Mouse (Mus musculus) adrenal gland, postnatal 4 days (tissue): ENCODE data around the gene Mme. TPM values are rescaled to one million over a fixed set of nuclear protein-coding genes. Genes with fewer than 3 reads are reported as not detected.

Experiments
- DNase-seq, 2 experiments: peaks; one replicate each; pipeline ENCODE4 v3.0.0; 2021 to 2022; ENCODE audit warnings: low spot score in 2 of 2, mixed read lengths in 2 of 2
- total RNA-seq, 2 experiments: library from RNA; stranded (reverse); gene quantifications; 2 replicates each; pipeline ENCODE4 v1.2.3; 2021

Gene Mme
- total RNA-seq, 2 experiments from 2014 or later: 27.5 to 45.8 TPM

DNA sequence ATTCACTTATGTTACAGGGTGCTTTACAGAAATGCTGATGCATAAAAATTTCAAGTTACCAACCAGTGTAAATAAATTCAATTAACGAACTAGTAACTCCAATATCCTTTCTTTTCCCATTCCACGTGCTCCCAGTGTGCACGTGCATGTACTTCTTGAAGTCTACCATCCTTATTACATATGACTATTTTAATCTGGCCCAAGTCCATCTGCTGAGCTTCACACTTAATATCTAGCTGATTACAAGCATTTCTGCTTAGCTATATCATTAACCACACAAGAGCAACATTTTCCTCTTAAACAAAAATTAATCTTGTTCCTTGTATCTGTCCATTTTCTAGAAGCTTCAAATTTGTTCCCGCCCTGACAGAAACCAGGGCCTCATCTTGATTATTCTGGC is 108.9 kb downstream of the Mme start:
- no peak for DNase-seq

- no peak for DNase-seq
Measured at GRCm38 (mm10) chr3:63350704-63351103, 109.4 kb downstream of the Mme start.

- no peak for DNase-seq
Measured at GRCm38 (mm10) chr3:63351680-63352260, 110.4 kb downstream of the Mme start.

DNA sequence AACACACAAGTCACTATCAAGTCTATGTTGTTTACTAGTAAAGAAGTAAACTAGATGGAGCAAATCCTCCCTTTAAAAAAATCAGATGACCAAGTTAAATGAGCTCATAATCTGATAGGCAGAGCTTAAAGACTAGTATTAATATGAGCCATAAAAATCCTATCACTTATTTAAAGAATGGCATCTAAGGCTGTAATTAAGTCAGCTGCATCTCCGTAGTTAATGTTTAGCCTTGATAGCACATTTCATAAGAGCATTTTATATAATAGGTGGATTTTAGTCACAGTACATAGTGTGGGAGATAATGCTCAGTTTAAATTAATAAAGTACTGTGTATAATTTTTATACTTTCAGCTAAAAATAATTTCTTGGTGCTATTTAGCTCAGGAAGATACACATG is 118.2 kb downstream of the Mme start:
- no peak for DNase-seq

DNA sequence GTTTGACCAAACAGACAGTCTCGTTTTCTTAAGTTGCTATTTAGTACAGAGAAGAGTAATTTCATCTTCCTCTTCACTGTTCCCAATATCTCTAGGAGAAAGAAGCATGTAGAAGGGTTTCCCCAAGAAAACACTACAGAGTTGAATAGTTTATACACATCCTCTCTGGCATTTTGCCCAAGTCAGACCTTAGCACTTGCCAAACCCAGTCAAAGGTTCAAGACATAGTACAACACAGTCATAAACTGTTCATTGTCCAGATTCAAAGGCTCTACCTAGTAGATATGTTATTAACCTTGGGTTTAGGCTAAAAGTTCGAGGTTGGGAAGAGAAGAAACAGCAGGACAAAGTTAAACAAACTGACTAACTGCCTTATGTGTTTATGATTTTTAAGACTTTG is 143.7 kb downstream of the Mme start:
- no peak for DNase-seq

- DNase-seq: no peak
Measured at GRCm38 (mm10) chr3:63390774-63391173, 149.4 kb downstream of the Mme start.

DNA sequence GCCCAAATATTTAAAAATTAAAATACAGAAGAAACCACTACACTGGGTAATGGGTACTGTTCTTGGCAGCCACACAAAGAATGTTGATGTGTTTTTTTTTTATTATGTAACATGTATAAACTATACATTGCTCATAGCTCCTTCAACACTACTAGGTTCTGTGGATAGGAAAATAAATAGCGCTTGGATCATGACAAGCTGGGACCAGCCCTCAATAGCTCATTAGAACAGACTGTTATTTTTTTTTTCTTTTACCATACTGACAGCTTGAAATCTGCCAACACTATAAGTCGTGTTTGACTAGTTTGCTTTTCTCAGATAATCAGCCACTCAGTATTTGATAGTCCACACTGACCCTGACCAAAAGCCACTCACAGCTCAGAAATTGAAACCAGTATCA is 150.0 kb downstream of the Mme start:
- no peak for DNase-seq

- no peak for DNase-seq
Measured at GRCm38 (mm10) chr3:63394424-63394941, 153.1 kb downstream of the Mme start.

DNA sequence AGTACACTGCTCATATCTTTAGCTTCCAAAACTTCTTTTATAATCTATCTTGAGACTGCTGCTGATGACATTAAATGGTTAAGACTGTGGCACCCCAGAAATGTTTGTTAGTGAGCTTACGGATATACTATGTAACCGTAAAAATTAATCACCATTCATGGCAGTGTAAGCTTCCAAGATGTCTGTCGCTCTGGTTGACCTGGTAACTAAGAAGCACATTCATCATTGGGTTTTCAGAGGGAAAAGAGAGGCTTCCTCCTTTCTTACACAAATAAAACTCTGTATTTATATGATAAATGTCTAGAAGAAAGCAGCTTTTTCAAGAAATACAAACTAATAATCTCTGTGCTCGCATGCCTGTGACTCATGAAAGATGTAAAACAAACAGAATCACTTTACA is 156.8 kb downstream of the Mme start:
- DNase-seq: no peak

DNA sequence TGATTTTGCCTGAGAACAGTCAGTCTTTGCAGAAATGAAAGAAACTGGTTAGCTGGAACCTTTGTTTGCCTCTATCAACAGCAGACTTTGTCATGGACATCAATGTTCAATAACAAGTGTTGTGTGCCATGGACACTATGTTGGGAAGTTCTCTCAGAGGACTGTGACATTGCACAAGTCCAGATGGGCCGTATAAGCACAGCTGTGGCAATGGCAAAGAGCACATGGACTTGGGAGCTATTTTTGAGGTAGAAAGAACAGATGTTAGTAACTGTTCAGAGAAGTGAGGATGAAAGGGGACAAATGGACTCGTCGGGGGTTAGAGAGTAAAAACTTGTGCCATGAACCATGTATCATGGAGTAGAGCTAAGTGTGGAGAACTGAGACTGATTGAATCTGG is 165.1 kb downstream of the Mme start:
- DNase-seq: no peak

GRCm38 (mm10) chr3:63411006-63411405 is 169.7 kb downstream of the Mme start:
- no peak for DNase-seq

- no peak for DNase-seq
Measured at GRCm38 (mm10) chr3:63412220-63412937, 171.0 kb downstream of the Mme start.

- no peak for DNase-seq
Measured at GRCm38 (mm10) chr3:63413046-63413911, 171.9 kb downstream of the Mme start.

- no peak for DNase-seq
Measured at GRCm38 (mm10) chr3:63417284-63417683, 175.9 kb downstream of the Mme start.

- DNase-seq: no peak
Measured at GRCm38 (mm10) chr3:63417758-63418157, 176.4 kb downstream of the Mme start.

DNA sequence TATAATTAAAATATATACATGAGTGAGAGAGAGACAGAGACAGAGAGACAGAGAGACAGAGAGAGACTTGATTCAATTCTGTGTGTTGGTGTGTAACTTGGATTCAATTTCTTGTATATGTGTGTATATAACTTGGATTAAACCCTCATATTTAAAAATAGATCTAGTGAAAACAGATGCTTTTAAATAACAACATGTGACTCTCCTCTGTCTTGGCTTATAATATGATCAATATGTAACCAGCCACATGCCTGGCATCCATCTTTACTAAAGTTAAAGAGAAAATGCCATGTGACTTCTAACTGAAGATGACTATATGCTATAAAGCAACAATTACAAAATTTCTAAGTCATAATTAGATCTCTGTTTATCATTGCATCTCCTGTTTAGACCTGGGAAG is 182.2 kb downstream of the Mme start:
- no peak for DNase-seq

Other genes starting within 250 kb of the Mme start
- 1 to 10 TPM in 1 of 2 experiments, not detected in 1; 2.6 TPM for gene Gm34302, start 242.3 kb downstream of the Mme start, total RNA-seq